ENCODE assay signal across 17 mouse cellular contexts in the genomic region with DNA sequence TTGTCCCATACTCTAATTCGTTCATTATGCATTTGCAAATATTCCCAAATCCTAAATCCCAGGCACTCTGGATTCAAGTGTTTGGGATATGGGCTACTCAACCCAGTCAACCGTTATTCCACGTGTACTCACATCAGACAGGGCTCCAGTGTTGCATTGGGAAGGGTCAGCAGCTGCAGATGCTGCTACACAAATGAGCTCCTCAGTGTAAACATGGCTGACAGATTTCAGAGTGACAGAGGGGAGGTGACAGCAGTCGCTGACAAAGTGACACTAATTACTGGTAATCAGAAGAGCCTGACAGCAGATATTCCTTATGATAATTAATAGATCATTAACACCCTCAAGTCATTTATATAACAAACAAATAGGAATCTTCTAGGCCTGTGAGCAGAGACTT.
"Had no signal": no experiment of that assay in that cellular context is flagged by ENCODE, and none has a peak within 500 bp of the region (broad histone marks: within the 10 kb centered on the region; RNA-seq: fewer than 3 reads in every experiment).

No protein-coding gene starts in this region.

- H3K4me1 ChIP-seq: limb, embryonic 12.5 days; liver, embryonic 13.5 days; lung, embryonic 15.5 days; midbrain, embryonic 12.5 days; neural tube, embryonic 12.5 days; stomach, embryonic 15.5 days had no signal

- H3K36me3 ChIP-seq: limb, embryonic 12.5 days; liver, embryonic 13.5 days; lung, embryonic 15.5 days; midbrain, embryonic 12.5 days; neural tube, embryonic 12.5 days; stomach, embryonic 15.5 days had no signal

- H3K9ac ChIP-seq: limb, embryonic 12.5 days; liver, embryonic 13.5 days; liver, postnatal 0 days; lung, embryonic 15.5 days; midbrain, embryonic 12.5 days; neural tube, embryonic 12.5 days; stomach, embryonic 15.5 days had no signal

- ATAC-seq: liver, postnatal 0 days had no signal

- H3K4me2 ChIP-seq: limb, embryonic 12.5 days; liver, embryonic 13.5 days; lung, embryonic 15.5 days; midbrain, embryonic 12.5 days; neural tube, embryonic 12.5 days; stomach, embryonic 15.5 days had no signal

- H3K4me3 ChIP-seq: layer of hippocampus, adult 2 months; limb, embryonic 12.5 days; liver, embryonic 13.5 days; lung, embryonic 15.5 days; megakaryocyte, embryonic 14.5 days; midbrain, embryonic 12.5 days; neural tube, embryonic 12.5 days; stomach, embryonic 15.5 days had no signal

- DNase-seq: kidney, postnatal 10 days; kidney, postnatal 4 days; liver; liver, embryonic 13.5 days; liver, postnatal 0 days; lung, postnatal 14 days; right cerebral cortex, postnatal 14 days; thymus, adult 2 months; thymus, postnatal 25 days had no signal

- H3K9me3 ChIP-seq: limb, embryonic 12.5 days; liver, embryonic 13.5 days; lung, embryonic 15.5 days; midbrain, embryonic 12.5 days; neural tube, embryonic 12.5 days; stomach, embryonic 15.5 days had no signal

- H3K27me3 ChIP-seq: limb, embryonic 12.5 days; liver, embryonic 13.5 days; lung, embryonic 15.5 days; megakaryocyte, embryonic 14.5 days; midbrain, embryonic 12.5 days; neural tube, embryonic 12.5 days; stomach, embryonic 15.5 days had no signal

- H3K27ac ChIP-seq: layer of hippocampus, adult 2 months; limb, embryonic 12.5 days; liver, embryonic 13.5 days; lung, embryonic 15.5 days; macrophage; midbrain, embryonic 12.5 days; neural tube, embryonic 12.5 days; stomach, embryonic 15.5 days had no signal
